In the genomic region with DNA sequence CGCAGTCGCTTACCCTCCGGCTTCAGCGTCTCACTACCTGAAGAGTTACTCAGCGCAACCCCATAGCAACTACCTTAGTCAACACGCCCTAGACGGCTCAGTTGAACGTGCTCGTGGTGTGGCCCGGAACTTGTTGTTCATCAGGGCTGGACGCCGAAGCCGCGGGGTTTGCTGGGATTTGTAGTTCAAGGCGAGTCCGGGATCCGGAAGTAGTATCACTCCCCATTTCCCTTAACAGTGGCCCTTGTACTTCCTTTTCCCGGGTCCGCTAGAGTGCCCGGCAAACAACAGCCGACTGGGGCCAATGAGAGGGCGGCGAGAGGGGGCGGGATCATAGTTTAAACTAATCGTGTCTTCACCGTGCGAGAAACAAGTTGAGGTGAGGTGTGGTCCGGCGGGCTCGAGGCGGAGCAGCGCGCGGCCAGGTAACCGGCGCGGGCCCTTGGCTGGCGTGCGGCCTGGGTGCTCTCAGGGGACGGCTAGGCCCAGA, we compare ENCODE assay signal across 7 mouse cellular contexts. TPM values are rescaled to one million over a fixed set of nuclear protein-coding genes. Genes with fewer than 3 reads are reported as not detected.
DNase-seq lines count a peak whose midpoint lies in the region; ATAC-seq and TF ChIP-seq lines count a peak whose summit lies in the region.

A gene (minus strand): TSS at position 145 of the 490 bp plus-strand sequence.
A gene (plus strand): TSS at position 361 of the 490 bp plus-strand sequence.

- intact Hi-C loops in left cerebral cortex, postnatal 4 days (cut with DNase I): no loop called here

- peaks cover 30% of the 10 kb centered on the region for H3K36me3 ChIP-seq in embryonic facial prominence, embryonic 10.5 days (replicated peaks)
- no peaks in the 10 kb centered on the region for H3K36me3 ChIP-seq in intestine, postnatal 0 days (ENCODE audit: control insufficient read depth, insufficient read depth)
- peaks cover 2% of the 10 kb centered on the region; the same call in 1 of the 2 replicates for H3K36me3 ChIP-seq in midbrain, embryonic 12.5 days
- H3K36me3 ChIP-seq in small intestine, adult 2 months (ENCODE audit: control insufficient read depth, insufficient read depth, low read length): no peaks in the 10 kb centered on the region

- peak within 1 kb of the TSS; percentile 79 for H3K4me3 ChIP-seq in embryonic facial prominence, embryonic 10.5 days
- H3K4me3 ChIP-seq in intestine, postnatal 0 days (ENCODE audit: low read depth, low read length): peak within 1 kb of the TSS; percentile 63
- peak within 1 kb of the TSS; percentile 92 for H3K4me3 ChIP-seq in midbrain, embryonic 12.5 days
- peak within 1 kb of the TSS; percentile 86 for H3K4me3 ChIP-seq in small intestine, adult 2 months (ENCODE audit: low read depth, low read length)

- peak; percentile 96 for DNase-seq in adrenal gland, postnatal 10 days
- peak; percentile 97 for DNase-seq in embryonic facial prominence, embryonic 10.5 days (ENCODE audit: low spot score)
- peak; percentile 93 for DNase-seq in gonadal fat pad, adult 2 months (ENCODE audit: low read depth)
- peak; percentile 95 for DNase-seq in left cerebral cortex, postnatal 4 days

- H3K9ac ChIP-seq in intestine, postnatal 0 days (ENCODE audit: low read depth, low read length): peak within 1 kb of the TSS; percentile 54
- H3K9ac ChIP-seq in midbrain, embryonic 12.5 days (replicated peaks): peak within 1 kb of the TSS; percentile 86

- peaks cover 26% of the 10 kb centered on the region for H3K4me1 ChIP-seq in embryonic facial prominence, embryonic 10.5 days
- no peaks in the 10 kb centered on the region for H3K4me1 ChIP-seq in intestine, postnatal 0 days (replicated peaks; ENCODE audit: control insufficient read depth, insufficient read depth, low read length)
- peaks cover 24% of the 10 kb centered on the region for H3K4me1 ChIP-seq in midbrain, embryonic 12.5 days
- H3K4me1 ChIP-seq in small intestine, adult 2 months (ENCODE audit: control insufficient read depth, insufficient read depth, insufficient read length, low read length): no peaks in the 10 kb centered on the region; the same call in 1 of the 2 replicates

- TF ChIP-seq CTCF in intestine, postnatal 0 days (IDR thresholded peaks at IDR 0.05; ENCODE audit: low read depth): 0 out of 2 replicates have a peak, but pooled peaks have one; percentile 12
- no peak for TF ChIP-seq CTCF in small intestine, adult 2 months (IDR thresholded peaks at IDR 0.05; ENCODE audit: extremely low read depth, insufficient read length, insufficient replicate concordance, low read depth, low read length)

- H3K4me2 ChIP-seq in intestine, postnatal 0 days (replicated peaks; ENCODE audit: low read depth): peak within 1 kb of the TSS; percentile 87
- peak within 1 kb of the TSS; percentile 79 for H3K4me2 ChIP-seq in midbrain, embryonic 12.5 days (replicated peaks)

- peak; percentile 99 for ATAC-seq in intestine, postnatal 0 days
- ATAC-seq in midbrain, embryonic 12.5 days (ENCODE audit: low FRiP score, low read depth): peak; percentile 99

- H3K9me3 ChIP-seq in embryonic facial prominence, embryonic 10.5 days: no peaks in the 10 kb centered on the region
- H3K9me3 ChIP-seq in intestine, postnatal 0 days (ENCODE audit: control insufficient read depth): no peaks in the 10 kb centered on the region
- H3K9me3 ChIP-seq in midbrain, embryonic 12.5 days: no peaks in the 10 kb centered on the region

- H3K27ac ChIP-seq in embryonic facial prominence, embryonic 10.5 days (replicated peaks): peak within 1 kb of the TSS; percentile 95
- H3K27ac ChIP-seq in intestine, postnatal 0 days (ENCODE audit: low read depth, low read length): peak within 1 kb of the TSS; percentile 67
- peak within 1 kb of the TSS; percentile 66 for H3K27ac ChIP-seq in midbrain, embryonic 12.5 days (replicated peaks)
- H3K27ac ChIP-seq in small intestine, adult 2 months (ENCODE audit: insufficient read depth, low read depth, low read length): peak within 1 kb of the TSS; percentile 57

- TF ChIP-seq POLR2A in small intestine, adult 2 months (IDR thresholded peaks at IDR 0.05; ENCODE audit: low read depth, low read length): peak; percentile 77

- H3K27me3 ChIP-seq in embryonic facial prominence, embryonic 10.5 days (replicated peaks; ENCODE audit: low read depth, poor library complexity, severe bottlenecking): no peaks in the 10 kb centered on the region
- no peaks in the 10 kb centered on the region for H3K27me3 ChIP-seq in intestine, postnatal 0 days (replicated peaks; ENCODE audit: control insufficient read depth, insufficient read depth, low read length)
- no peaks in the 10 kb centered on the region for H3K27me3 ChIP-seq in midbrain, embryonic 12.5 days
- H3K27me3 ChIP-seq in small intestine, adult 2 months (ENCODE audit: control insufficient read depth, insufficient read depth, low read length): no peaks in the 10 kb centered on the region

- under 1% methylated on average over 40 of the region's 40 CpGs for WGBS in embryonic facial prominence, embryonic 10.5 days
- under 1% methylated on average over 40 of the region's 40 CpGs for WGBS in intestine, postnatal 0 days
- under 1% methylated on average over 40 of the region's 40 CpGs for WGBS in midbrain, embryonic 12.5 days
- WGBS in small intestine, adult 2 months: under 1% methylated on average over 40 of the region's 40 CpGs

RNA-seq across cellular contexts. Expression of the first gene that starts in this region (rescaled TPM):
- 1 to 10 TPM; 8.4 TPM for total RNA-seq in adrenal gland, postnatal 10 days (2021)
- polyA plus RNA-seq in embryonic facial prominence, embryonic 10.5 days (2016; fragmentation: Nextera tagmentation; extraction: Ambion mirVana): 9.4 and 9.7 TPM in 2 replicates
- 53.1 and 61.5 TPM in 2 replicates for polyA plus RNA-seq in gonadal fat pad, adult 2 months (2012; rRNA removed)
- polyA plus RNA-seq in intestine, postnatal 0 days (2015; fragmentation: Nextera tagmentation; extraction: Ambion mirVana): 3.1 and 3.6 TPM in 2 replicates
- 1 to 10 TPM; 2.8 to 2.9 TPM for total RNA-seq in left cerebral cortex, postnatal 4 days (2021)
- 6.5 and 9.8 TPM in 2 replicates for polyA plus RNA-seq in midbrain, embryonic 12.5 days (2016; fragmentation: Nextera tagmentation; extraction: Ambion mirVana)
- polyA plus RNA-seq in small intestine, adult 2 months (2012; rRNA removed): 2.8 and 3.4 TPM in 2 replicates

RNA-seq across cellular contexts. Expression of the second gene that starts in this region (rescaled TPM):
- total RNA-seq in adrenal gland, postnatal 10 days (2021): 100 to 1,000 TPM; 117 to 151 TPM
- 110 and 113 TPM in 2 replicates for polyA plus RNA-seq in embryonic facial prominence, embryonic 10.5 days (2016; fragmentation: Nextera tagmentation; extraction: Ambion mirVana)
- polyA plus RNA-seq in gonadal fat pad, adult 2 months (2012; rRNA removed): 71.4 and 81.8 TPM in 2 replicates
- 17.0 and 19.2 TPM in 2 replicates for polyA plus RNA-seq in intestine, postnatal 0 days (2015; fragmentation: Nextera tagmentation; extraction: Ambion mirVana)
- 10 to 100 TPM; 83.3 to 89.6 TPM for total RNA-seq in left cerebral cortex, postnatal 4 days (2021)
- 104 and 111 TPM in 2 replicates for polyA plus RNA-seq in midbrain, embryonic 12.5 days (2016; fragmentation: Nextera tagmentation; extraction: Ambion mirVana)
- polyA plus RNA-seq in small intestine, adult 2 months (2012; rRNA removed): 43.1 and 63.1 TPM in 2 replicates

Comparison
In these comparisons a context has a peak if more than half of its experiments do, and no peak if none do; other contexts are left out.
1. Peak in every context shown above with its lines: DNase-seq, ATAC-seq, H3K4me3 ChIP-seq and H3K27ac ChIP-seq.